Mouse (Mus musculus): ENCODE measurements around the gene Lcp1.

Gene Lcp1

GRCm38 (mm10) chr14:75176425-75177045, 45.6 kb downstream of the Lcp1 start:
- DNase-seq (ENCODE audit: low spot score in 2 of 2), result no peak

- DNase-seq (ENCODE audit: low spot score in 2 of 2), result no peak
These were observed 46.5 kb downstream of the Lcp1 start for GRCm38 (mm10) chr14:75177400-75177799.

GRCm38 (mm10) chr14:75178384-75178793, 47.5 kb downstream of the Lcp1 start:
- DNase-seq (ENCODE audit: low spot score in 2 of 2), result no peak

DNA sequence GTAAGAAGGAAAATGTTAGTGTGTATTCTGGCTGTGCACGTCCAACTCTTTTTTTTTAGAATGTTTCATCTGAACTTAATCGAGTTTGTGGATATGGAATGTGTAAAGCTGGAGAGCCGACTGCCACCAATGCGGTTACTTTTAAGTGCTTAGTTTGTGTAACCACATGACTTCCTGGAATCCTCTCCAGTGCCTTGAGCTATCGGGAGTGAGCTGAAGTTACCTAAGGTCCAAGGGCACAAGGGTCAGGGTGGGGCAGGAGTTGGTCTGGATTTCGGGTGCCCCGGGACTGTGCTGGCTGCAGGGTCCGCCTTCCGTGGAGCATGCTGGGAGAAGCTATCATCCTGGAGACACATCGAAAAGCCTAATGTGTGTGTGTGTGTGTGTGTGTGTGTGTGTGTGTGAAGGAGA, 47.9 kb downstream of the Lcp1 start:
- DNase-seq (ENCODE audit: low spot score in 2 of 2), result no peak

DNA sequence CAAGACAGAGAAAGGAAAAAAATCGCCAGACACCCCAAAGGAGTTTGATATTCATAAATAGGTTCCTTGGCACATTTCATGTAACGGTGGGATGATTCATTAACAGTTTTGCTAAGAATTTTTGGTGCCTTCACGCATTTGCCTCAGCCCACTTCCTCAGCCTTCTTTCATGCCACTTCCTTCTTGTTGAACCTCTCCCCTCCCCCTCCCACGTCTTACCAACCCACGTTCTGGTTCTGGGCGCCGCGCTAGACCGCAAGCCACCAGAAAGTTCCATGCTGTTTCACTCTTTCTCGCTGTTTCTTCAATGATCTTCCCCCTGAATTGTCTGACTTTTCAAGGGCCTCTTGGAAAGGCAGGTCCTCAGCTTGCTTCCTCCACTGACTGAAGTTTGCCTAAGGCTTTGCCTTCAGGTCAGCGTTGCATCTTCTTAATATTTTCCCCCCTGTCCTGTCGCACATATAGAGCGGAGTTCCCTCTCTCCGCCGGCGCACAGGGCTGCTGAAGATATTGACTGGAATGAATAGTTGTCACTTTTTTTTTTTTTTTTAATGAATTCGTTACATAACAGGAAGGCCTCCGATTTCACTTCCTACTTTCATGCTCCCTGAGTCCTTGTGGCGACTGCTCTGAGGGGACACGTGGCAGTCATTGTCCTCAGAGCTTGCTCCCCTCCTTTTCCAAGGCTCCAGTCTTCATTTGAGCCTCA, 48.5 kb downstream of the Lcp1 start:
- peak in 1 of 2 experiments; percentile 44 for DNase-seq (ENCODE audit: low spot score in 2 of 2)

DNA sequence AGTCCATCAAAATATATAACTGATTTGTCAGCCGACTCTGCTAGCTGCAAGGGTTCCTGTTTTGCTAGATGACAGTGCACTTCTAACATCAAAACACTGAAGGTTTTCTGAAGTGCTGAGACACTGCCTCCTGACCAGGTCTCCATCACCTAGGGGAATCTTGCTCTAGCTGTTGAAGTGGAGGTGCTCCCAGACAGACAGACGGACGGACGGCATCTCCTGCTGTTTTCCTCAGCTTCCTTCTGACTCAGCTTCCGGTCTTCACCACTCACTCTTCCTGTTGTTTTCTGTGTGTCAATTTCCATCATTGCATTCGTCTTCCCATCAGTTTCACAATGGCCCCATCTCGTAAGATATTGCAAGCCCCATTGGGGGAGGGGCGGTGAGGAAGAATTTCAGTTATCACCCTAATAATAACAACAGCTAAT, 49.7 kb downstream of the Lcp1 start:
- DNase-seq (ENCODE audit: low spot score in 2 of 2), result no peak

GRCm38 (mm10) chr14:75181062-75181935, 50.4 kb downstream of the Lcp1 start:
- no peak for DNase-seq (ENCODE audit: low spot score in 2 of 2)

DNA sequence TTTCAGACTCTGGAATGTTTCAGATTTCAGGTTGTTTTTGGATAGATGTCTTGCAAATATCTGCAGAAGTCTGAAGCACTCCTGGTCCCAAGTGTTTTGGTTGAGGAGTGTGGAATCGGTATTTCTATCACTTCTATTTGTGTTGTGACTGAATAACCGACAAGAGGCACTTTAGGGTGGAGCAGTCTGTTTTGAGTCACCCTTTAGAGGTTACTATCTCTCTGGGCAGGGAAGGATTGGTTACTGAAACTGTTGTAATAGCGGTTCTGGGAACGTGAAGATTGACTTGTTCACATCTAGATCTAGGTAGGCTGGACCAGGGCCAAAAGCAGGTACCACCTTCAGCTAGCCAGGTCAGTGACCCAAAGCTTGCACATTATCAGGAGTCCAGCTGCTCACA, 51.5 kb downstream of the Lcp1 start:
- no peak for DNase-seq (ENCODE audit: low spot score in 2 of 2)

DNA sequence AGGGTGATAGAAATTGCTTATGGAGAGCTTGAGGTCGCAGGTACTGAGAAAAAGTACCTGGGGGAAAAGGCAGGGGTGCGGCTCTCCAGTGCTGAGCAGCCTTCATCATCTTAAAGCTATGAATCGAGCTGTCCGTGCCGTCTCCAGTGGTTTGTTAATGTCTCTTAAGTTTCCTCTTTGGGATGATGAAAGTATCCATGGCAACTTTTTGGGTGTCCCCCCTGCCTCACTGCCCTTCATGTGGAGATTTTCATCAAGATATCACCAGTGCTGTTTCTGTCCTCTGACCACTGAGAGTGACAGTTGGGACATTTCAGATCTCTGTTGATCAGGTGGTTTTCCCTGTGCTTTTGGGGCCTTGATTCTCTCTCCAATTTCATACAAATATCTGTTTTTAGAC, 51.9 kb downstream of the Lcp1 start:
- DNase-seq (ENCODE audit: low spot score in 2 of 2), result no peak

- DNase-seq (ENCODE audit: low spot score in 2 of 2), result no peak
These were observed 53.3 kb downstream of the Lcp1 start for GRCm38 (mm10) chr14:75184069-75184790.

GRCm38 (mm10) chr14:75185796-75186594, 55.1 kb downstream of the Lcp1 start:
- DNase-seq (ENCODE audit: low spot score in 2 of 2), result no peak

- DNase-seq (ENCODE audit: low spot score in 2 of 2), result no peak
These were observed 56.0 kb downstream of the Lcp1 start for GRCm38 (mm10) chr14:75186858-75187415.

- no peak for DNase-seq (ENCODE audit: low spot score in 2 of 2)
These were observed 57.6 kb downstream of the Lcp1 start for GRCm38 (mm10) chr14:75188521-75188920.

DNA sequence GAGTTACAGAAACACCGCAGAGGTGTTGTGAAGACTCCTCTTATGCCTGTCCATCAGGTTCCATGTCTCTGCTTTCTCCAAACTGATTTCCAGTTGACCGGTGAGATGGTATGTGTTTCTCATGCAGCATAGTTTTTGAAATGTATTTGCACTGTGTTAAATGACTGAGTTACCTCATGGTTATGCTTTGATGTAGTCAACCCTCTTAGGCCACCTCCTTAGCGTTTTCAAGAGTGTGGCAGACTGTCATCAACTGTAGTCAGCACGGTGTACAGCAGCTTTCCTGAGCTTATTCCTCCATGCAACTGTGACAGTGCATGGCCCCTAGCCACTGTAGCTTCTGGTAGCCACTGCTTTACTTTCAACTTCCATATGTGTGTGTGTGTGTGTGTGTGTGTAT, 58.1 kb downstream of the Lcp1 start:
- DNase-seq (ENCODE audit: low spot score in 2 of 2), result no peak

GRCm38 (mm10) chr14:75190683-75191082, 59.8 kb downstream of the Lcp1 start:
- no peak for DNase-seq (ENCODE audit: low spot score in 2 of 2)

- no peak for DNase-seq (ENCODE audit: low spot score in 2 of 2)
These were observed 61.5 kb downstream of the Lcp1 start for GRCm38 (mm10) chr14:75192427-75192826.

DNA sequence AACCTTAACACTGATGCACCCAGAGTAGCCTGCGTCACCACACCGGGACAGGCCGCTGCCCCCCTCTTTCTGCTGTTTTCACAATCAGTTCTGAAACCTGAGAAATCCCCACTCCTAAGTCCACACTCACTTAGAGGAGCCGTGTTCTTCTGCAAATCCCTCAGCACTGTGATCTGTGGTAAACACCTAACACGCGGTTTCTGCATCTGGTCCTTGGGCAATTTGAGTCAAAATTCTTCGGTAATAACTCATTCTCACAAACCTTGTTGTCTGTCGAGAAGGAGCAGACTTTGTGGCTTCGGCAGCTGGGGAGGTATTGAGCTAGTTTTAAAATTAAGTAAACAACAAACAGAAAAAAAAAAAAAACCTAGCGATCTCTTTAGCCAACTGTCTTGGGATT, 62.0 kb downstream of the Lcp1 start:
- no peak for DNase-seq (ENCODE audit: low spot score in 2 of 2)

- no peak for DNase-seq (ENCODE audit: low spot score in 2 of 2)
These were observed 64.6 kb downstream of the Lcp1 start for GRCm38 (mm10) chr14:75195530-75195929.

DNA sequence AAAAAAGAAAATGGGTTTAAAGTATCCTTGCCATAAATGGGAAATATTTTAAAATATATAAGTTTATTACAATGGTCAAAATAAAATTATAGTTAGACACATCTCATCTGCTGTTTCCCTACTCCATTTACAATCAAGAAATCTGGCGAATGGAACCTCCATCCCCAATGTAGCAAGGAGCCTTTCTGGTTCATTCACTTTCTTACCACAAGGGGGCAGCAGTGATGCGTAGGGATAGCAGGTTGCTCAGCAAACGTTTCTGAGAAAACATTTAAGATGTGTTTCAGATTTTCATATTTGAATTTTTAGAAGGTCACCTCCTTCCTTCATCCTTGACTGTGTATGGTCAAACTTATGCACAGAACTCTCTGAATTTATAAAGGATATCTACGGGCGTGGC, 66.1 kb downstream of the Lcp1 start:
- DNase-seq (ENCODE audit: low spot score in 2 of 2), result peak in 1 of 2 experiments; percentile 72

DNA sequence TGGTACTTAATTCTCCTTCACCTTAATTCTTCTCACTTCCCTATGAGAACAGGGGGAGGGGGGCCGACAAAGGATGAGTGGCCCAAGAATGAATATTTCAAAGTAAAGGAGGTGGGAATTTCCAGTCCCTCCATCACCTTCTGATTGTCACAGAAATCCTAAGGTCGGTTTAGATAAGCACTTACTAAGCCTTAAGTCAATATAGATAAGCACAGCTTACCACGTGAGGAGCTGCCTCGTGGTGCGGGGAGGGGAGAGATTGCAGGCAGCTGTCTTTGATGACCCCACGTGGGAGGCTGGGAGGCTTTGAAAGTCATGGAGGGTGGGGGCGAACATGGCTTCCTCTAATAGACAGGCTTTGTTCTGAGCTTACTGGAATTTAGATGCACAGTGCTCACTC, 66.8 kb downstream of the Lcp1 start:
- DNase-seq (ENCODE audit: low spot score in 2 of 2), result no peak

Data from left cerebral cortex, adult 9 months (tissue).